Mouse (Mus musculus) intestine, embryonic 14.5 days (tissue): ENCODE data around the gene Tmprss9. TPM values are rescaled to one million over a fixed set of nuclear protein-coding genes. Genes with fewer than 3 reads are reported as not detected.

Experiments
- ATAC-seq: fragments of 200-750 bp; cut with Nextera tagmentation; replicated peaks from 2 replicates; pipeline ENCODE4 v1.8.0; 2017; ENCODE audit warnings: low read depth, moderate number of reproducible peaks, moderate TSS enrichment, moderate library complexity; ENCODE audit not compliant: low FRiP score, low TSS enrichment
- DNase-seq: peaks from one replicate; pipeline ENCODE4 v3.0.0-alpha.2; 2018; ENCODE audit warnings: low spot score
- H3K27ac ChIP-seq: fragments of 300-500 bp; sonication (generic); 2 replicates; pipeline ENCODE4 v1.5.1; 2014; ENCODE audit warnings: low read depth, mild to moderate bottlenecking, control low read depth
- H3K27me3 ChIP-seq: fragments of 300-500 bp; sonication (generic); replicated peaks from 2 replicates; pipeline ENCODE4 v1.6.1; 2014; ENCODE audit warnings: low read length, control low read depth; ENCODE audit not compliant: control insufficient read depth, insufficient read depth
- H3K36me3 ChIP-seq: fragments of 300-500 bp; sonication (generic); 2 replicates; pipeline ENCODE4 v1.6.1; 2014; ENCODE audit warnings: low read length, control low read depth; ENCODE audit not compliant: control insufficient read depth, insufficient read depth
- H3K4me1 ChIP-seq: fragments of 300-500 bp; sonication (generic); replicated peaks from 2 replicates; pipeline ENCODE4 v1.6.1; 2014; ENCODE audit warnings: low read length, control low read depth, mixed read lengths; ENCODE audit not compliant: control insufficient read depth, insufficient read depth
- H3K4me2 ChIP-seq: fragments of 300-500 bp; sonication (generic); 2 replicates; pipeline ENCODE4 v1.6.1; 2014; ENCODE audit warnings: low read length
- H3K4me3 ChIP-seq: fragments of 300-500 bp; sonication (generic); 2 replicates; pipeline ENCODE4 v1.5.1; 2014; ENCODE audit warnings: low read depth, low read length, control low read depth, mixed read lengths
- H3K9ac ChIP-seq: fragments of 300-500 bp; sonication (generic); 2 replicates; pipeline ENCODE4 v1.6.1; 2014; ENCODE audit warnings: mild to moderate bottlenecking, low read length
- H3K9me3 ChIP-seq: fragments of 300-500 bp; sonication (generic); 2 replicates; pipeline ENCODE4 v1.6.1; 2016; ENCODE audit warnings: low read length, control low read depth; ENCODE audit not compliant: control insufficient read depth
- WGBS: fragments of 180-500 bp; shearing (Covaris S2); extraction: QIAGEN DNeasy Blood & Tissue Kit; methylation state at CpG from one replicate; pipeline ENCODE4 v1.1.7; 2014; 5-methylcytosine and 5-hydroxymethylcytosine counted together
- polyA plus RNA-seq: library from polyadenylated mRNA; unstranded; fragments of >200 nt; fragmentation: Nextera tagmentation; extraction: Ambion mirVana; gene quantifications from 2 replicates; pipeline ENCODE4 v1.2.1, GENCODE M21; 2014

Gene Tmprss9
- polyA plus RNA-seq, 1 experiment from 2014 or later, result 0.04 TPM

DNA sequence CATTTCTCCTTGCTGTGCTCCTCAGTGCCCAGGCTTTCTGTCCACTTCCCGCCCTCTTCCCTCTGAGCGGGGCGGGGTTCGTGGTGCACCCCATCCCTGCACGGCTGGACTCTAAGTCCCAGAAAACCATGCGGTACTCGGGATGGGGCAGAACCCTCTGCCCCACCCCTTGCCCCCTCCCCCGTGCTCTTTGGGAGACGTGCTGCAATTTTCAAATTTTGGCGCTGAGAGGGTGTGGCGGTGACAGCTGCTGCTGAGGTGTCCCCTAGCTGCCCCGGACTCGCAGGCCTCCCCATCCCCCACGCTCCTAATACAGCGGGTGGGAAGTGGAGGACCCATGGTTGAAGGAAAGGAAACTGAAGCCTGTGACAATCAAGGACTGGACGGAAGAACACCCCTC is 50.3 kb downstream of the Tmprss9 start:
- Histone ChIP-seq H3K4me1 (peaks cover 17% of the 10 kb centered on the region), H3K9ac (peak overlapping the region; percentile 43), H3K27me3 (no peaks in the 10 kb centered on the region), H3K4me3 (peak overlapping the region; percentile 27), H3K9me3 (no peaks in the 10 kb centered on the region), H3K36me3 (no peaks in the 10 kb centered on the region), H3K27ac (0 out of 2 replicates have a peak overlapping the region, but pooled peaks have one; percentile 22), H3K4me2 (peak overlapping the region; percentile 53)
- DNase-seq, result no peak
- ATAC-seq, result no peak
- 7% methylated on average over 16 of the region's 16 CpGs for WGBS

DNA sequence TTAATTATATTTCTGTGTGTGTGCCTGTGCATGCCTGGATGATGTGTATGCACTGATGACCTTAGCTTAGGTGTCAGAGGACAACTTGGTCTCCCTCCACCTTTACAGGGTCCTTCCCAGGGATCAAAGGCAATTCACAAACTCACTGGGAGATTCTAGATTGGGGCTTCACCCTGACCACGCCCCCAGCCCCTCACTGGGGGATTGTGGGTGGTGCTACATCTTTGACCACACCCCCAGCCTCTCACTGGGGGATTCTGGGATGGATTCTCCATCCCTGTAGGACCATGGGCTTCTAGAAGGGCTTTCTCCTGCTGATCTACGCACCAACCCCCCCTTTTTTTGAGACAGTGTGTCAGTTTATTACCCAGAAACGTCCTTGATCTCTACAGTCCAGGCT is 53.8 kb downstream of the Tmprss9 start:
- no peak overlapping the region for H3K4me2 ChIP-seq
- H3K4me3 ChIP-seq, result no peak overlapping the region
- H3K27ac ChIP-seq, result no peak overlapping the region
- H3K4me1 ChIP-seq, result peaks cover 19% of the 10 kb centered on the region
- DNase-seq (no peak), ATAC-seq (no peak)
- WGBS, result 48% methylated on average over 3 of the region's 3 CpGs
- no peak overlapping the region for H3K9ac ChIP-seq
- H3K36me3 ChIP-seq, result no peaks in the 10 kb centered on the region
- H3K27me3 ChIP-seq, result peaks cover under 1% of the 10 kb centered on the region
- no peaks in the 10 kb centered on the region for H3K9me3 ChIP-seq

DNA sequence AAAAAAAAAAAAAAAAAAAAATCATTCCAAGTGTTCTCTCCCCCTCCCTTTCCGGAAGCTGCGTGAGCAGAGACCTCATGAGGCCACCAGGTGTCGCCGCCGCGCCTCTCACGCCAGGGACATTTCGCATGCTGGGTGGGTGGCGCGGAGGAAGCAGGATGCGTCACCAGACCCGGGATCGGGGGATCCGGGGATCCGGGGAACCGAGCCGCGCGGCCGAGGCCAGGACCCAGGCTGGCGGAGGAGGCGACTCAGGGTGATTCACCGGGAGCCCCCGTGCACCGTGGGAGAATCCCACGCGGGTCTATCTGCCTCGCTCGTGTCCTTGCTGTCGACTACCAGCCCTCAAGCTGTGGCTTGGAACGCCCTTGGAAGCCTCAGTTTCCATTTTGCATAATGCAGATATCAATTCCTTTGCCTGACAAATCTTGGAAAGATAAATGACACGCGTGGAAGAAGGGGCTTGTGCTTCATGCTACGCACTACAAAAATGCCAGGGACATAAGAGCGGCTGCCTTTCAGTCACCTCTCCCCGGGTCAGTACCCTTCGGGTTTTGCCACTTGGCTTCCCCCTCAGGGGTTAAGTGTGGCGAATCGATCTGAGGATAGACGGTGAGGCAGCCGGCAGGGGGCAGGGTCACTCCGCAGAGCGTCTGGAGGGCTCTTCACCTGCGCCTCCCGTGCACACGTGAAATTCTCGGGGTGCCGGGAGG is 57.1 kb downstream of the Tmprss9 start:
- H3K9ac ChIP-seq, result peak overlapping the region; percentile 59
- H3K27ac ChIP-seq, result peak overlapping the region; percentile 89
- H3K4me3 ChIP-seq, result peak overlapping the region; percentile 47
- peak; percentile 92 for DNase-seq
- no peaks in the 10 kb centered on the region for H3K9me3 ChIP-seq
- WGBS, result under 1% methylated on average over 48 of the region's 48 CpGs
- H3K36me3 ChIP-seq, result no peaks in the 10 kb centered on the region
- peaks cover 41% of the 10 kb centered on the region for H3K4me1 ChIP-seq
- peak; percentile 44 for ATAC-seq
- H3K27me3 ChIP-seq, result peaks cover 33% of the 10 kb centered on the region
- H3K4me2 ChIP-seq, result peak overlapping the region; percentile 79

DNA sequence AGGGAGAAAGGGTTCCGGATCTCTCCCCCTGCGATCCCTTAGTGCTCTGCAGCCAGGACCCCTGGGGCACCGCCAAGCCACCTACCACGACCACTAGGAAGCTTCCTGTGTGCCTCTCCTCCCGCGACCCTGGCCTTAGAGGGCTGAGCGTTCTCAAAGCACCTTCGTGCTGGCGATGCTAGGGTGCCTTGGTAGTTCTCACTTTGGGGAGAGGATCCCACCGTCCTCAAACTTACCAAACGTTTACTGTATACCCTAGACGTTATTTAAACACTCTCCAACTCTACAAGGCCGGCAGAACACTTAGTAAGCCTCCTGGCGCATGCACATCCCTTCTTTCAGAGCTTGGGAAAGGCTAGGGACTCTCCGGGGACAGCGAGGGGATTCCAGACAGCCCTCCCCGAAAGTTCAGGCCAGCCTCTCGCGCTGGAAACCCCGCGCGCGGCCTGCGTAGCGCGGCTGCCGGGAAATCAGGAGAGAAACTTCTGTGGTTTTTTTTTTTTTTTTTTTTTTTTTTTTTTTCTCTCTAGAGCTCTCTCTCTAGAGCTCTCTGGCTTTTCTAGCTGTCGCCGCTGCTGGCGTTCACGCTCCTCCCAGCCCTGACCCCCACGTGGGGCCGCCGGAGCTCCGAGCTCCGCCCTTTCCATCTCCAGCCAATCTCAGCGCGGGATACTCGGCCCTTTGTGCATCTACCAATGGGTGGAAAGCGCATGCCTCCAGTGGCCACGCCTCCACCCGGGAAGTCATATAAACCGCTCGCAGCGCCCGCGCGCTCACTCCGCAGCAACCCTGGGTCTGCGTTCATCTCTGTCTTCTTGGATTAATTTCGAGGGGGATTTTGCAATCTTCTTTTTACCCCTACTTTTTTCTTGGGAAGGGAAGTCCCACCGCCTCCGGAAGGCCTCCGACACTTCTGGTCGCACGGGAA is 57.9 kb downstream of the Tmprss9 start, which contains the start of gene Gadd45b:
TSS of gene Gadd45b (plus strand) at position 775 of the 928 bp plus-strand sequence.
- peaks cover 42% of the 10 kb centered on the region for H3K4me1 ChIP-seq
- under 1% methylated on average over 56 of the region's 56 CpGs for WGBS
- peaks cover 39% of the 10 kb centered on the region for H3K27me3 ChIP-seq
- H3K4me2 ChIP-seq, result peak within 1 kb of the TSS; percentile 79
- H3K27ac ChIP-seq, result peak within 1 kb of the TSS; percentile 89
- DNase-seq (peak; percentile 99), ATAC-seq (peak; percentile 87)
- H3K9me3 ChIP-seq, result no peaks in the 10 kb centered on the region
- H3K36me3 ChIP-seq, result no peaks in the 10 kb centered on the region
- H3K4me3 ChIP-seq, result peak within 1 kb of the TSS; percentile 64
- H3K9ac ChIP-seq, result peak within 1 kb of the TSS; percentile 65

DNA sequence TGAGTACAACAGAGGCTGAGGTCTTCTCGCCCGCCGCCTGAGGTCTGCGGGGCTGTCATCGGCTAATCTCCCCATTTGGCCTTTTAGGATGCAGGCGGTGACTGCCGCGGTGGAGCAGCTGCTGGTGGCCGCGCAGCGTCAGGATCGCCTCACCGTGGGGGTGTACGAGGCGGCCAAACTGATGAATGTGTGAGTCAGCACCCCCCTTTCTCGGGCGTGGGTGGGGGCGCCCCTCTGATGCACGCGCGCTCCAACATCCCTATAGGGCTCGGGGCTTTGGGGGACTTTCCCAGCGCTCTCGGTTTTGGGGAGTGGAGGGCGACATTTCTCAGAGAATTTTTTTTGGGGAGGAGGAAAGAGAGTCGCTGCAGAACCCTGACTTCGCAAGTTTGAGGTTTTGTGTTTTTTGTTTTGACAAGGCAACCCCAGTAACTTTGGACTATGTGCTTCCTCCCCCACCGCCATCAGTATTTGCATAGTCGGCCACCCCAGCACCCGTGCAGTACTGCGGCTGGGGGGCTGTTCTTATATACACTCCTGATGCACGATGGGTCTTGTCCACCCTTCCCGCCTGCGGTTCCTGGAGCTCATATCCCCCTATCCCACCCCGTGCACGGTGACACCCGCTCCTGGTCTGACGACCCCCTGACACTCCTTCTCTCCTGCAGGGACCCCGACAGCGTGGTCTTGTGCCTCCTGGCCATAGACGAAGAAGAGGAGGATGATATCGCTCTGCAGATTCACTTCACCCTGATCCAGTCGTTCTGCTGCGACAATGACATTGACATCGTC is 58.9 kb downstream of the Tmprss9 start:
- Histone ChIP-seq H3K27ac (no peak overlapping the region), H3K4me2 (peak overlapping the region; percentile 79), H3K4me3 (peak overlapping the region; percentile 64), H3K9me3 (no peaks in the 10 kb centered on the region), H3K4me1 (peaks cover 46% of the 10 kb centered on the region), H3K9ac (peak overlapping the region; percentile 65), H3K36me3 (no peaks in the 10 kb centered on the region), H3K27me3 (peaks cover 39% of the 10 kb centered on the region)
- no peak for ATAC-seq
- DNase-seq, result no peak
- WGBS, result under 1% methylated on average over 45 of the region's 45 CpGs

DNA sequence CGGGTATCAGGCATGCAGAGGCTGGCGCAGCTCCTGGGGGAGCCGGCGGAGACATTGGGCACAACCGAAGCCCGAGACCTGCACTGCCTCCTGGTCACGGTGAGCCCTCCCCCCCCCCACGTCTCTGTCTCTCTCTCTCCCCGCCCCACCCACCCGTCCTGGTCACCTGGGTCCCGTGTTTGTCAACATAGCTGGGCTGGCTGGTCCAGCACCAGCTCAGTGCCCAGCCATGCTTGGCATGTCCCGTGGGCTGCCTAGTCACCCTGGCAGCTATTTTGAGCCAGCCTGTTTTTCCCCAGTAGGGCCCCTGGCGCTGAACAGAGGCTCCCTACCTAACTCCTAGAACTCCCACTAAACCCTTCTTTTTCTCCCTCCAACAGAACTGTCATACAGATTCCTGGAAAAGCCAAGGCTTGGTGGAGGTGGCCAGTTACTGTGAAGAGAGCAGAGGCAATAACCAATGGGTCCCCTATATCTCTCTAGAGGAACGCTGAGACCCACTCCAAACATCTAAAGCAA is 59.6 kb downstream of the Tmprss9 start:
- no peak for ATAC-seq
- H3K27ac ChIP-seq, result no peak overlapping the region
- WGBS, result 12% methylated on average over 14 of the region's 14 CpGs
- no peak for DNase-seq
- H3K27me3 ChIP-seq, result peaks cover 39% of the 10 kb centered on the region
- H3K9ac ChIP-seq, result peak overlapping the region; percentile 65
- H3K9me3 ChIP-seq, result no peaks in the 10 kb centered on the region
- H3K36me3 ChIP-seq, result no peaks in the 10 kb centered on the region
- H3K4me2 ChIP-seq, result peak overlapping the region; percentile 79
- H3K4me1 ChIP-seq, result peaks cover 52% of the 10 kb centered on the region
- peak overlapping the region; percentile 64 for H3K4me3 ChIP-seq

DNA sequence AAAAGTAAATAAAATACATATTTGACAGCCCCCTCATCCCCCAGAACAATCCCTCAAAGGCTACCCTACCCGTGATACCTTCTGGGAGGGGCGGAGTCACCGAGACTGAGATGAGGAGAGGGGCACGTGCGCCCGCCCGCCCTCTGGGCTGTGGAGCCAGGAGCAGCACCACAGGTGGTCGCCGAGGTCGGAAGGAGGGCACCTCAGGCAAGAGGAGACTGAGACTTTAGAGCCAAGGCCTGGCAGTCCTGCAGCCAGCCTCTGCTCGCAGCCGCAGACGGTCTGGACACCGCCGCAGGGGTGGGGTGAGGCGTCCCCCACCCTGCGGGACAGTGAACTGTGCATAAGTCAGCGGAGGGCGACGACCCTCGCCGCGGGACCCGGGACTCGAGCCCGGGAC is 60.0 kb downstream of the Tmprss9 start:
- no peak overlapping the region for H3K9ac ChIP-seq
- no peak for ATAC-seq
- DNase-seq, result no peak
- no peaks in the 10 kb centered on the region for H3K9me3 ChIP-seq
- H3K27me3 ChIP-seq, result peaks cover 39% of the 10 kb centered on the region
- peak overlapping the region; percentile 79 for H3K4me2 ChIP-seq
- 6% methylated on average over 26 of the region's 26 CpGs for WGBS
- H3K4me1 ChIP-seq, result peaks cover 57% of the 10 kb centered on the region
- no peak overlapping the region for H3K27ac ChIP-seq
- H3K4me3 ChIP-seq, result peak overlapping the region; percentile 64
- no peaks in the 10 kb centered on the region for H3K36me3 ChIP-seq

DNA sequence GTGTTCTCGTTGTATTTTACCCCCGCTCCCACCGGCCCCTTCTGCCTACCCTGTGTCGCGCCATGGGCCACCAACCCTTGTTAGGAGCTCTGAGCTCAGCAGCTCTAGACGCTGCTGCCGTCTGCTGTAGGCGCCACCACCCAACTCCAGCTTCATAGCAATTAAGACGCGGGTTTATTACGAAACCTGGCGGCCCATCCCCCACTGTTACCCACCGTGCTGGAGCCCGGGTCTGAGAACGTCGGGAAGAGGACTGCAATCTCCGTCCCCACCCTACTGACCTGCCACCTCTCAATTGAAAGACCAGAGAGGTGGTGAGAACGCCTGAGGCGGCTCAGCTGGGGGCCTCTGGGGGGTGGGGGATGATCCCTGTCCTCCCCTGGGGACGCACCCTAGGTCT is 60.6 kb downstream of the Tmprss9 start:
- 2% methylated on average over 20 of the region's 20 CpGs for WGBS
- ATAC-seq (no peak), DNase-seq (peak; percentile 75)
- Histone ChIP-seq H3K9me3 (no peaks in the 10 kb centered on the region), H3K4me2 (peak overlapping the region; percentile 79), H3K4me1 (peaks cover 62% of the 10 kb centered on the region), H3K27ac (no peak overlapping the region), H3K36me3 (no peaks in the 10 kb centered on the region), H3K9ac (0 out of 2 replicates have a peak overlapping the region, but pooled peaks have one; percentile 27), H3K4me3 (peak overlapping the region; percentile 64), H3K27me3 (peaks cover 39% of the 10 kb centered on the region)
